Mouse (Mus musculus) layer of hippocampus, postnatal 14 days (tissue): ENCODE measurements around the gene Tmc8. TPM values are rescaled to one million over a fixed set of nuclear protein-coding genes. Genes with fewer than 3 reads are reported as not detected.

Experiments
- total RNA-seq, 2 experiments: library from RNA; stranded (reverse); gene quantifications; 2 replicates each; pipeline ENCODE4 v1.2.3; 2021

Tmc8 gene
- total RNA-seq, 2 experiments from 2014 or later: 0.88 to 1.6 TPM

Other genes with a start within 250 kb of the Tmc8 start
- 10 to 100 TPM; 61.8 to 67.9 TPM for gene Tnrc6c, start 127.8 kb upstream of the Tmc8 start, total RNA-seq
- 1 to 10 TPM; 4.9 to 6.3 TPM for gene Tmc6, start 122 bp downstream of the Tmc8 start, total RNA-seq
- under 1 TPM in 1 of 2 experiments, not detected in 1; 0.51 TPM for gene 6030468B19Rik, start 15.6 kb downstream of the Tmc8 start, total RNA-seq
- 1 to 10 TPM; 2.8 to 3.2 TPM for gene Gm20708, start 27.6 kb downstream of the Tmc8 start, total RNA-seq
- gene Syngr2, start 27.6 kb downstream of the Tmc8 start, total RNA-seq: 10 to 100 TPM; 15.2 to 15.4 TPM
- gene Afmid, start 43.8 kb downstream of the Tmc8 start, total RNA-seq: 1 to 10 TPM; 4.2 to 4.5 TPM
- gene Tk1, start 44.0 kb downstream of the Tmc8 start, total RNA-seq: 1 to 10 TPM; 1.6 to 3.3 TPM
- 1 to 10 TPM; 2.1 to 3.4 TPM for gene Birc5, start 67.2 kb downstream of the Tmc8 start, total RNA-seq
- gene Tmem235, start 78.7 kb downstream of the Tmc8 start, total RNA-seq: not detected
- gene Tha1, start 91.4 kb downstream of the Tmc8 start, total RNA-seq: 1 to 10 TPM; 3.1 to 3.5 TPM
- gene Socs3, start 188.0 kb downstream of the Tmc8 start, total RNA-seq: 1 to 10 TPM; 2.1 to 3.2 TPM
- 10 to 100 TPM; 65.4 to 66.9 TPM for gene Pgs1, start 204.2 kb downstream of the Tmc8 start, total RNA-seq